Mouse (Mus musculus) left cerebral cortex, postnatal 10 days (tissue): ENCODE measurements at regions not wholly inside any gene's neighbourhood (a gene's known extent, or its start where the extent isn't known, plus 50 kb on each side); places are given as distances from the start of the nearest gene placed in this dataset.

Source experiments
- DNase-seq, 2 experiments: peaks; one replicate each; pipeline ENCODE4 v3.0.0; 2021 to 2022; ENCODE audit warnings: low spot score in 2 of 2, mixed read lengths in 1 of 2; ENCODE audit errors: extremely low spot score in 1 of 2
- intact Hi-C: fragments of 180-260 bp; cut with DNase I; formaldehyde crosslinking; loops from one replicate; pipeline ENCODE4 v1.15.1; 2025

GRCm38 (mm10) chr2:143133931-143134330, 55.7 kb downstream of the Otor start:
- DNase-seq = no peak
- intact Hi-C loops = no loop called here

GRCm38 (mm10) chr2:143149189-143149588, 70.9 kb downstream of the Otor start:
- intact Hi-C loops = no loop called here
- DNase-seq = peak in 1 of 2 experiments; percentile 16

- DNase-seq = no peak
- intact Hi-C loops = no loop called here
These were observed 86.1 kb downstream of the Otor start for GRCm38 (mm10) chr2:143164081-143164984.

GRCm38 (mm10) chr2:143166771-143167170, 88.5 kb downstream of the Otor start:
- no peak for DNase-seq
- intact Hi-C loops = no loop called here

- DNase-seq = no peak
- intact Hi-C loops = no loop called here
These were observed 92.4 kb downstream of the Otor start for GRCm38 (mm10) chr2:143170648-143171047.

- intact Hi-C loops = no loop called here
- DNase-seq = no peak
These were observed 106.3 kb downstream of the Otor start for GRCm38 (mm10) chr2:143184614-143185013.

GRCm38 (mm10) chr2:143192256-143193164, 114.2 kb downstream of the Otor start:
- no peak for DNase-seq
- intact Hi-C loops = no loop called here

- intact Hi-C loops = no loop called here
These were observed 114.9 kb downstream of the Otor start for GRCm38 (mm10) chr2:143193165-143193551.

GRCm38 (mm10) chr2:143199583-143200249, 121.4 kb downstream of the Otor start:
- peak in 1 of 2 experiments; percentile 37 for DNase-seq
- intact Hi-C loops = no loop called here

More at GRCm38 (mm10) chr2:143193165-143193551, 114.9 kb downstream of the Otor start:
- no peak for DNase-seq

GRCm38 (mm10) chr2:143206053-143206452, 127.8 kb downstream of the Otor start:
- intact Hi-C loops = no loop called here
- DNase-seq = no peak

GRCm38 (mm10) chr2:143207191-143207590, 128.9 kb downstream of the Otor start:
- intact Hi-C loops = no loop called here
- no peak for DNase-seq

GRCm38 (mm10) chr2:143217251-143217650, 139.0 kb downstream of the Otor start:
- no peak for DNase-seq
- intact Hi-C loops = no loop called here

GRCm38 (mm10) chr2:143217760-143218358, 139.6 kb downstream of the Otor start:
- intact Hi-C loops = no loop called here
- peak; percentile 56 to 78 for DNase-seq

- peak in 1 of 2 experiments; percentile 13 for DNase-seq
- intact Hi-C loops = no loop called here
These were observed 144.1 kb downstream of the Otor start for GRCm38 (mm10) chr2:143222326-143222725.

GRCm38 (mm10) chr2:143224410-143225130, 146.3 kb downstream of the Otor start:
- no peak for DNase-seq
- intact Hi-C loops = no loop called here

- DNase-seq = peak; percentile 17 to 41
- intact Hi-C loops = no loop called here
These were observed 155.5 kb downstream of the Otor start for GRCm38 (mm10) chr2:143233795-143234194.

- no peak for DNase-seq
These were observed 162.0 kb downstream of the Otor start for GRCm38 (mm10) chr2:143240274-143240673.

GRCm38 (mm10) chr2:143243741-143244140, 165.5 kb downstream of the Otor start:
- no peak for DNase-seq
- intact Hi-C loops = no loop called here

More at GRCm38 (mm10) chr2:143240274-143240673, 162.0 kb downstream of the Otor start:
- intact Hi-C loops = no loop called here
